Mouse (Mus musculus): ENCODE data around the gene Gigyf2. TPM values are rescaled to one million over a fixed set of nuclear protein-coding genes. Genes with fewer than 3 reads are reported as not detected.

Gene Gigyf2
- polyA plus RNA-seq, 1 experiment, result 10.4 TPM

GRCm38 (mm10) chr1:87379919-87380318 lies 53.1 kb downstream of the Gigyf2 start:
- H3K36me3 ChIP-seq (replicated peaks; ENCODE audit: low read length), result peaks cover 83% of the 10 kb centered on the region
- no peak overlapping the region for H3K4me3 ChIP-seq (replicated peaks)
- TF ChIP-seq FLI1 (IDR thresholded peaks at IDR 0.05; ENCODE audit: low read length) (no peak), GATA1 (IDR thresholded peaks at IDR 0.05; ENCODE audit: borderline replicate concordance, low read length) (no peak)
- H3K27me3 ChIP-seq (replicated peaks), result no peaks in the 10 kb centered on the region
- H3K9me3 ChIP-seq, result no peaks in the 10 kb centered on the region
- no peaks in the 10 kb centered on the region; the same call in 1 of the 2 replicates for H3K4me1 ChIP-seq

- Histone ChIP-seq H3K4me1 (no peaks in the 10 kb centered on the region; the same call in 1 of the 2 replicates), H3K36me3 (replicated peaks; ENCODE audit: low read length) (peaks cover 74% of the 10 kb centered on the region), H3K9me3 (no peaks in the 10 kb centered on the region), H3K4me3 (replicated peaks) (no peak overlapping the region), H3K27me3 (replicated peaks) (no peaks in the 10 kb centered on the region)
- TF ChIP-seq FLI1 (IDR thresholded peaks at IDR 0.05; ENCODE audit: low read length), result no peak
- no peak for TF ChIP-seq GATA1 (IDR thresholded peaks at IDR 0.05; ENCODE audit: borderline replicate concordance, low read length)
Observed at GRCm38 (mm10) chr1:87381152-87381551, 54.4 kb downstream of the Gigyf2 start.

- no peak overlapping the region for H3K4me3 ChIP-seq (replicated peaks)
- H3K27me3 ChIP-seq (replicated peaks), result no peaks in the 10 kb centered on the region
- peaks cover 4% of the 10 kb centered on the region for H3K4me1 ChIP-seq
- no peaks in the 10 kb centered on the region for H3K9me3 ChIP-seq
- H3K36me3 ChIP-seq (replicated peaks; ENCODE audit: low read length), result peaks cover 76% of the 10 kb centered on the region
- TF ChIP-seq FLI1 (IDR thresholded peaks at IDR 0.05; ENCODE audit: low read length), result no peak
- no peak for TF ChIP-seq GATA1 (IDR thresholded peaks at IDR 0.05; ENCODE audit: borderline replicate concordance, low read length)
Observed at GRCm38 (mm10) chr1:87386436-87387092, 59.8 kb downstream of the Gigyf2 start.

GRCm38 (mm10) chr1:87393444-87394195 lies 66.8 kb downstream of the Gigyf2 start:
- no peak for TF ChIP-seq FLI1 (IDR thresholded peaks at IDR 0.05; ENCODE audit: low read length)
- no peak for TF ChIP-seq GATA1 (IDR thresholded peaks at IDR 0.05; ENCODE audit: borderline replicate concordance, low read length)
- H3K36me3 ChIP-seq (replicated peaks; ENCODE audit: low read length), result peaks cover 66% of the 10 kb centered on the region
- H3K9me3 ChIP-seq, result no peaks in the 10 kb centered on the region
- H3K4me3 ChIP-seq (replicated peaks), result no peak overlapping the region
- no peaks in the 10 kb centered on the region for H3K4me1 ChIP-seq
- no peaks in the 10 kb centered on the region for H3K27me3 ChIP-seq (replicated peaks)

GRCm38 (mm10) chr1:87394594-87394993 lies 67.8 kb downstream of the Gigyf2 start, which contains the start of gene Kcnj13:
TSS of gene Kcnj13 (minus strand) at chr1:87394729.
- Histone ChIP-seq H3K36me3 (replicated peaks; ENCODE audit: low read length) (peaks cover 64% of the 10 kb centered on the region), H3K4me3 (replicated peaks) (no peak within 1 kb of the TSS), H3K4me1 (no peaks in the 10 kb centered on the region), H3K9me3 (no peaks in the 10 kb centered on the region), H3K27me3 (replicated peaks) (no peaks in the 10 kb centered on the region)
- TF ChIP-seq FLI1 (IDR thresholded peaks at IDR 0.05; ENCODE audit: low read length) (no peak), GATA1 (IDR thresholded peaks at IDR 0.05; ENCODE audit: borderline replicate concordance, low read length) (no peak)

- Histone ChIP-seq H3K27me3 (replicated peaks) (no peaks in the 10 kb centered on the region), H3K4me1 (no peaks in the 10 kb centered on the region), H3K36me3 (replicated peaks; ENCODE audit: low read length) (peaks cover 43% of the 10 kb centered on the region), H3K4me3 (replicated peaks) (no peak overlapping the region), H3K9me3 (no peaks in the 10 kb centered on the region)
- TF ChIP-seq FLI1 (IDR thresholded peaks at IDR 0.05; ENCODE audit: low read length), result no peak
- TF ChIP-seq GATA1 (IDR thresholded peaks at IDR 0.05; ENCODE audit: borderline replicate concordance, low read length), result no peak
Observed at GRCm38 (mm10) chr1:87396923-87397586, 70.3 kb downstream of the Gigyf2 start.

- H3K36me3 ChIP-seq (replicated peaks; ENCODE audit: low read length), result peaks cover 66% of the 10 kb centered on the region
- TF ChIP-seq GATA1 (IDR thresholded peaks at IDR 0.05; ENCODE audit: borderline replicate concordance, low read length), result no peak
- TF ChIP-seq FLI1 (IDR thresholded peaks at IDR 0.05; ENCODE audit: low read length), result no peak
- no peak overlapping the region for H3K4me3 ChIP-seq (replicated peaks)
- no peaks in the 10 kb centered on the region for H3K9me3 ChIP-seq
- H3K27me3 ChIP-seq (replicated peaks), result no peaks in the 10 kb centered on the region
- no peaks in the 10 kb centered on the region for H3K4me1 ChIP-seq
Observed at GRCm38 (mm10) chr1:87404710-87405109, 77.9 kb downstream of the Gigyf2 start.

GRCm38 (mm10) chr1:87406012-87406411 lies 79.2 kb downstream of the Gigyf2 start:
- Histone ChIP-seq H3K9me3 (no peaks in the 10 kb centered on the region), H3K4me1 (no peaks in the 10 kb centered on the region), H3K36me3 (replicated peaks; ENCODE audit: low read length) (peaks cover 79% of the 10 kb centered on the region), H3K27me3 (replicated peaks) (no peaks in the 10 kb centered on the region), H3K4me3 (replicated peaks) (no peak overlapping the region)
- TF ChIP-seq GATA1 (IDR thresholded peaks at IDR 0.05; ENCODE audit: borderline replicate concordance, low read length), result no peak
- TF ChIP-seq FLI1 (IDR thresholded peaks at IDR 0.05; ENCODE audit: low read length), result no peak

GRCm38 (mm10) chr1:87409380-87409779 lies 82.6 kb downstream of the Gigyf2 start:
- Histone ChIP-seq H3K27me3 (replicated peaks) (no peaks in the 10 kb centered on the region), H3K4me3 (replicated peaks) (no peak overlapping the region), H3K4me1 (no peaks in the 10 kb centered on the region), H3K36me3 (replicated peaks; ENCODE audit: low read length) (peaks cover 96% of the 10 kb centered on the region), H3K9me3 (no peaks in the 10 kb centered on the region)
- TF ChIP-seq FLI1 (IDR thresholded peaks at IDR 0.05; ENCODE audit: low read length), result no peak

GRCm38 (mm10) chr1:87418733-87419132 lies 91.9 kb downstream of the Gigyf2 start:
- Histone ChIP-seq H3K4me1 (peaks cover 3% of the 10 kb centered on the region), H3K4me3 (replicated peaks) (no peak overlapping the region), H3K36me3 (replicated peaks; ENCODE audit: low read length) (peaks cover 94% of the 10 kb centered on the region), H3K9me3 (no peaks in the 10 kb centered on the region), H3K27me3 (replicated peaks) (no peaks in the 10 kb centered on the region)
- no peak for TF ChIP-seq FLI1 (IDR thresholded peaks at IDR 0.05; ENCODE audit: low read length)
- TF ChIP-seq GATA1 (IDR thresholded peaks at IDR 0.05; ENCODE audit: borderline replicate concordance, low read length), result no peak

All from megakaryocyte, embryonic 14.5 days (primary cell).